Mouse (Mus musculus) left cerebral cortex, adult 2 months (tissue): ENCODE data around the gene Myh11. TPM values are rescaled to one million over a fixed set of nuclear protein-coding genes. Genes with fewer than 3 reads are reported as not detected.

ENCODE experiments used
- DNase-seq, 2 experiments: peaks; one replicate each; pipeline ENCODE4 v3.0.0; 2021 to 2022; ENCODE audit warnings: low spot score in 2 of 2, mixed read lengths in 1 of 2; ENCODE audit errors: extremely low spot score in 1 of 2
- H3K27ac ChIP-seq: fragments of 200-600 bp; 2 replicates; pipeline ENCODE4 v1.8.1; 2022
- H3K4me3 ChIP-seq: fragments of 200-600 bp; 2 replicates; pipeline ENCODE4 v1.8.1; 2022
- CTCF ChIP-seq: fragments of 200-600 bp; IDR thresholded peaks from 2 replicates; pipeline ENCODE4 v1.8.1; 2022; ENCODE audit warnings: antibody characterized with exemption, mild to moderate bottlenecking, moderate library complexity
- intact Hi-C: fragments of 180-260 bp; cut with DNase I; formaldehyde crosslinking; loops from one replicate; pipeline ENCODE4 v1.15.1; 2025
- long read RNA-seq, 2 experiments: library from polyadenylated mRNA; stranded (forward); transcript quantifications; one replicate each; pipeline ENCODE4 v2.0.0; 2021; ENCODE audit warnings: borderline mapping rate in 2 of 2
- total RNA-seq, 2 experiments: library from RNA; stranded (reverse); gene quantifications; 2 replicates each; pipeline ENCODE4 v1.2.3; 2021

The Myh11 gene
- total RNA-seq: 1 to 10 TPM; 4.7 to 5.0 TPM
- long read RNA-seq, experiment 1, full-length matches to known transcripts: 7 of 12 reads
- long read RNA-seq, experiment 1, partial matches to known transcripts: 3 of 12 reads
- long read RNA-seq, experiment 1, other reads (novel, unspliced or antisense): 2 of 12 reads
- long read RNA-seq, experiment 2, full-length matches to known transcripts: 4 of 12 reads
- long read RNA-seq, experiment 2, partial matches to known transcripts: 3 of 12 reads
- long read RNA-seq, experiment 2, other reads (novel, unspliced or antisense): 5 of 12 reads

- Histone ChIP-seq H3K4me3 (peak within 1 kb of the TSS; percentile 28; the same call in 1 of the 2 replicates), H3K27ac (no peak within 1 kb of the TSS)
- peak in 1 of 2 experiments; percentile 25 for DNase-seq
- intact Hi-C loops: loop anchor here (5.0 kb wide), 1 partner anchor 54 kb away; no protein-coding TSS in a partner anchor
- peak; percentile 61 for TF ChIP-seq CTCF
These were observed at the start of gene Myh11 for GRCm38 (mm10) chr16:14291223-14291622. TSS of gene Myh11 (minus strand) at chr16:14291372.

GRCm38 (mm10) chr16:14328156-14328555, 37.0 kb upstream of the Myh11 start:
- Histone ChIP-seq H3K27ac (no peak overlapping the region), H3K4me3 (no peak overlapping the region)
- intact Hi-C loops: no loop called here
- TF ChIP-seq CTCF: no peak
- no peak for DNase-seq

- no peak for DNase-seq
- H3K27ac ChIP-seq: no peak overlapping the region
- TF ChIP-seq CTCF: no peak; the same call in 1 of the 2 replicates
- no peak overlapping the region for H3K4me3 ChIP-seq
- intact Hi-C loops: loop anchor here (5.0 kb wide), 1 partner anchor 323 kb away; no protein-coding TSS in a partner anchor
These were observed 29.3 kb upstream of the Myh11 start for GRCm38 (mm10) chr16:14320494-14320893.

GRCm38 (mm10) chr16:14319681-14320080, 28.5 kb upstream of the Myh11 start:
- TF ChIP-seq CTCF: no peak
- no peak for DNase-seq
- H3K4me3 ChIP-seq: no peak overlapping the region
- no peak overlapping the region for H3K27ac ChIP-seq
- intact Hi-C loops: loop anchor here (5.0 kb wide), 1 partner anchor 322 kb away; no protein-coding TSS in a partner anchor

- Histone ChIP-seq H3K4me3 (peak within 1 kb of the TSS; percentile 98), H3K27ac (peak within 1 kb of the TSS; percentile 92)
- TF ChIP-seq CTCF: no peak; the same call in none of the 2 replicates
- intact Hi-C loops: loop anchor here (2.0 kb wide), 1 partner anchor 44 kb away; the partner anchor contains the start of gene Abcc1
- peak; percentile 95 to 97 for DNase-seq
These were observed 26.0 kb upstream of the Myh11 start, which contains the start of gene Fopnl for GRCm38 (mm10) chr16:14316884-14317876. TSS of gene Fopnl (minus strand) at chr16:14317405.

GRCm38 (mm10) chr16:14312914-14313313, 21.7 kb upstream of the Myh11 start:
- Histone ChIP-seq H3K4me3 (no peak overlapping the region), H3K27ac (no peak overlapping the region)
- TF ChIP-seq CTCF: no peak
- no peak for DNase-seq
- intact Hi-C loops: no loop called here

GRCm38 (mm10) chr16:14311371-14311770, 20.2 kb upstream of the Myh11 start:
- no peak for DNase-seq
- intact Hi-C loops: no loop called here
- Histone ChIP-seq H3K4me3 (no peak overlapping the region), H3K27ac (no peak overlapping the region)
- peak; percentile 65 for TF ChIP-seq CTCF

- intact Hi-C loops: no loop called here
- Histone ChIP-seq H3K27ac (no peak overlapping the region), H3K4me3 (no peak overlapping the region)
- TF ChIP-seq CTCF: no peak
- no peak for DNase-seq
These were observed 18.7 kb upstream of the Myh11 start for GRCm38 (mm10) chr16:14309833-14310232.

- Histone ChIP-seq H3K4me3 (no peak overlapping the region), H3K27ac (no peak overlapping the region)
- no peak for DNase-seq
- intact Hi-C loops: no loop called here
- TF ChIP-seq CTCF: no peak
These were observed 17.3 kb upstream of the Myh11 start for GRCm38 (mm10) chr16:14308245-14309073.

- intact Hi-C loops: no loop called here
- no peak for TF ChIP-seq CTCF
- no peak overlapping the region for H3K27ac ChIP-seq
- no peak overlapping the region for H3K4me3 ChIP-seq
- DNase-seq: no peak
These were observed 16.2 kb upstream of the Myh11 start for GRCm38 (mm10) chr16:14307373-14307772.

GRCm38 (mm10) chr16:14306451-14306850, 15.3 kb upstream of the Myh11 start:
- intact Hi-C loops: no loop called here
- Histone ChIP-seq H3K27ac (no peak overlapping the region), H3K4me3 (no peak overlapping the region)
- no peak for DNase-seq
- no peak for TF ChIP-seq CTCF
